Mouse (Mus musculus): Measurements from ENCODE around the gene Gm49776. TPM values are rescaled to one million over a fixed set of nuclear protein-coding genes. Genes with fewer than 3 reads are reported as not detected.

The Gm49776 gene
- polyA plus RNA-seq, 1 experiment from 2014 or later = not detected

- H3K36me3 ChIP-seq (ENCODE audit: insufficient read depth, low read length) = peaks cover 47% of the 10 kb centered on the region
- peak overlapping the region; percentile 81; the same call in 1 of the 2 replicates for H3K4me3 ChIP-seq (ENCODE audit: low read length)
- no peaks in the 10 kb centered on the region for H3K27me3 ChIP-seq (ENCODE audit: insufficient read depth, low read length)
- no peaks in the 10 kb centered on the region for H3K9me3 ChIP-seq (ENCODE audit: low read length)
- H3K9ac ChIP-seq (replicated peaks; ENCODE audit: low read length) = peak overlapping the region; percentile 87
- ATAC-seq (ENCODE audit: low FRiP score, low TSS enrichment) = no peak
- H3K4me2 ChIP-seq (replicated peaks; ENCODE audit: low read depth, low read length) = peak overlapping the region; percentile 70
- 59% methylated on average over 10 of the region's 10 CpGs for WGBS
- no peak overlapping the region for H3K27ac ChIP-seq (ENCODE audit: low read length)
- peaks cover 32% of the 10 kb centered on the region for H3K4me1 ChIP-seq (ENCODE audit: insufficient read depth, low read length)
Measured at GRCm38 (mm10) chr16:18250828-18251790, 7.0 kb downstream of the Gm49776 start.

DNA sequence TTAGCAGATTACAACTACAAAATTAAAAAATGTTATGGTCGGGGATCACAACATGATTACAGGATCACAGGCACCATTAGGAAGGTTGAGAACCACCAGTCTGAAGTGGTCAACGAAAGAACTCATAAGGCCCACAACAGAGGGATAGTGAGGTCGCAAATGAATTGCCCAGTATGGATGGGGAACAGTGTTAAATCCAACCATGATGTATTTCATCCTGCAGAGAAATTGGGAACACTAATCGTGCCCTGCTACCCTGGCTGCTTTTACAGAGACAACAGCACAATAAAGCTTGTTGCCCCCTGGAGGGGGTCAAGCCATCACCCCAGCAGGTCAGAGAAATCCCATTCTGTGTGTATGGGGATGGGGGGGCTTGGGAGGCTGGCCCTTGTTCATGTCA lies 7.9 kb downstream of the Gm49776 start:
- ATAC-seq (ENCODE audit: low FRiP score, low TSS enrichment) = no peak
- H3K36me3 ChIP-seq (ENCODE audit: insufficient read depth, low read length) = peaks cover 49% of the 10 kb centered on the region
- peak overlapping the region; percentile 87 for H3K9ac ChIP-seq (replicated peaks; ENCODE audit: low read length)
- H3K27me3 ChIP-seq (ENCODE audit: insufficient read depth, low read length) = no peaks in the 10 kb centered on the region
- H3K4me3 ChIP-seq (ENCODE audit: low read length) = peak overlapping the region; percentile 81
- 68% methylated on average over 4 of the region's 4 CpGs for WGBS
- peaks cover 33% of the 10 kb centered on the region for H3K4me1 ChIP-seq (ENCODE audit: insufficient read depth, low read length)
- H3K27ac ChIP-seq (ENCODE audit: low read length) = no peak overlapping the region
- H3K9me3 ChIP-seq (ENCODE audit: low read length) = no peaks in the 10 kb centered on the region
- peak overlapping the region; percentile 70 for H3K4me2 ChIP-seq (replicated peaks; ENCODE audit: low read depth, low read length)

GRCm38 (mm10) chr16:18249364-18249967 lies 8.7 kb downstream of the Gm49776 start:
- WGBS = 4% methylated on average over 27 of the region's 27 CpGs
- peaks cover 55% of the 10 kb centered on the region for H3K36me3 ChIP-seq (ENCODE audit: insufficient read depth, low read length)
- no peaks in the 10 kb centered on the region for H3K9me3 ChIP-seq (ENCODE audit: low read length)
- no peaks in the 10 kb centered on the region for H3K27me3 ChIP-seq (ENCODE audit: insufficient read depth, low read length)
- peak overlapping the region; percentile 70 for H3K4me2 ChIP-seq (replicated peaks; ENCODE audit: low read depth, low read length)
- peaks cover 33% of the 10 kb centered on the region for H3K4me1 ChIP-seq (ENCODE audit: insufficient read depth, low read length)
- ATAC-seq (ENCODE audit: low FRiP score, low TSS enrichment) = peak; percentile 20
- H3K27ac ChIP-seq (ENCODE audit: low read length) = peak overlapping the region; percentile 94
- H3K9ac ChIP-seq (replicated peaks; ENCODE audit: low read length) = peak overlapping the region; percentile 87
- peak overlapping the region; percentile 81 for H3K4me3 ChIP-seq (ENCODE audit: low read length)

GRCm38 (mm10) chr16:18248433-18249363 lies 9.4 kb downstream of the Gm49776 start, which contains the start of the genes Trmt2a and Ranbp1:
Gene Trmt2a (plus strand): TSS chr16:18248679.
Gene Ranbp1 (minus strand): TSS chr16:18248732.
- H3K4me3 ChIP-seq (ENCODE audit: low read length) = peak within 1 kb of the TSS; percentile 81
- peaks cover 55% of the 10 kb centered on the region for H3K36me3 ChIP-seq (ENCODE audit: insufficient read depth, low read length)
- no peaks in the 10 kb centered on the region for H3K9me3 ChIP-seq (ENCODE audit: low read length)
- peak within 1 kb of the TSS; percentile 94 for H3K27ac ChIP-seq (ENCODE audit: low read length)
- H3K9ac ChIP-seq (replicated peaks; ENCODE audit: low read length) = peak within 1 kb of the TSS; percentile 93
- H3K4me1 ChIP-seq (ENCODE audit: insufficient read depth, low read length) = peaks cover 33% of the 10 kb centered on the region
- H3K4me2 ChIP-seq (replicated peaks; ENCODE audit: low read depth, low read length) = peak within 1 kb of the TSS; percentile 70
- no peaks in the 10 kb centered on the region for H3K27me3 ChIP-seq (ENCODE audit: insufficient read depth, low read length)
- ATAC-seq (ENCODE audit: low FRiP score, low TSS enrichment) = peak; percentile 97
- under 1% methylated on average over 100 of the region's 102 CpGs for WGBS

DNA sequence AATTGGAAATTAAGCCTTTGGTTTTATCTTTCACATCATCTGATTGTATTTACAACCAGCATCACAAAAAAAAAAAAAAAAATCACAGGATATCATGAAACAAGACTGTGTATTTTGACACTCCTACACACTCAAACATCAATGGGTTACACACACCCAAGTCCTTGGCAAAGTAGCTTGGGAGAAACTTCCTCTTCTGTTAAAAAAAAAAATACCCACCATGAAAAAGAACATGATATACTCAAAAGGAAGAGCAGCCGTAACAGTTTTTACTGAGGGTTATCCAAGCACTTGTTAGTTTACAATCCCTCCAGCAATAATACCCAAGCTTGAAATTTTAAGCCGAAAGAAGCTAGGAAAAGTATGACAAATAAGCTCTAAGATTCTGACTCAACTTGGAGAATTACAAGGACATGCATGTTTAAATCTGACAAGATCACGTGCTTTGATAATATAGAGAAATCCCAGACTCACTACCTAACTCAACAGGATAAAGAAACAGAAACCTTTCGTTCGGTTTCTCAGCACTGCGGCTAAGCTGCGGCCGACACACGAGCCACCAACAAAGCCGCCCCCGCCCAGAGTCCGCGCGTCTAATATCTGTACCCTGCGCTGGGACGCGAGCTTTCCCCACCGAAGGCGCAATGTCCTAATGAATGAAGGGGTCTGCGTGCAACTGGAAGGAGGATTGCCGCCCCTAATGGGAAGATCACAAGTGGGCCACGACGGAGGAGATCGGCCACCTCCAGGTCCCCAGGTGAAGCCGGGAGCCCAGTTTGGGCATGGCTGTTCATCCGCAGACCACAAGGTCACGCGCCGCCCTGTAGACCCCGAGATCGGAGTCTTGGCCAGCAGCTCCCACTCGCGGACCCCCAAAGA lies 10.4 kb downstream of the Gm49776 start:
- Histone ChIP-seq H3K9me3 (ENCODE audit: low read length) (no peaks in the 10 kb centered on the region), H3K36me3 (ENCODE audit: insufficient read depth, low read length) (peaks cover 55% of the 10 kb centered on the region), H3K27ac (ENCODE audit: low read length) (peak overlapping the region; percentile 83), H3K4me1 (ENCODE audit: insufficient read depth, low read length) (peaks cover 33% of the 10 kb centered on the region), H3K4me3 (ENCODE audit: low read length) (peak overlapping the region; percentile 81), H3K9ac (replicated peaks; ENCODE audit: low read length) (peak overlapping the region; percentile 93), H3K27me3 (ENCODE audit: insufficient read depth, low read length) (no peaks in the 10 kb centered on the region), H3K4me2 (replicated peaks; ENCODE audit: low read depth, low read length) (peak overlapping the region; percentile 63)
- ATAC-seq (ENCODE audit: low FRiP score, low TSS enrichment) = no peak
- WGBS = under 1% methylated on average over 33 of the region's 33 CpGs

DNA sequence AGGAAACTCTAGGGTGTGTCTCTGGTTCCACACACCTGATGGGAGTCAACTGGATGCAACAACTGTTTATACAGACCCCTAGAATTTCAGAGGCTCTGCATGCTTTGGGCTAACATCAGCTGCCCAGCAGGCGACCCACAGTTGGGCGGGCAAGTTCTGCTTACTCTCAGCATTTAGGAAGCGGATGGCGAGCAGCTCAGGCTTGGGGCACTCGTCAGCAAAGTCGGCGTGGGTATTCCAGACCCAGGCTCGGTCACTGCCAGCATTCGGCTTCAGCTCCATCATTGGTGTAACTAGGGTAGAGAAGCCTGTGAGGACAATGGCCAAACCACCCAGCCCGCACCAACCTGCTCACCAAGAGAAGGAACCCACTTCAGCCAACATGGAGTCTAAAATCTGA lies 16.5 kb downstream of the Gm49776 start:
- no peak overlapping the region for H3K4me3 ChIP-seq (ENCODE audit: low read length)
- no peaks in the 10 kb centered on the region for H3K27me3 ChIP-seq (ENCODE audit: insufficient read depth, low read length)
- H3K9me3 ChIP-seq (ENCODE audit: low read length) = no peaks in the 10 kb centered on the region
- ATAC-seq (ENCODE audit: low FRiP score, low TSS enrichment) = no peak
- WGBS = 94% methylated on average over 10 of the region's 10 CpGs
- no peak overlapping the region for H3K27ac ChIP-seq (ENCODE audit: low read length)
- no peak overlapping the region for H3K4me2 ChIP-seq (replicated peaks; ENCODE audit: low read depth, low read length)
- peaks cover 6% of the 10 kb centered on the region for H3K4me1 ChIP-seq (ENCODE audit: insufficient read depth, low read length)
- no peak overlapping the region for H3K9ac ChIP-seq (replicated peaks; ENCODE audit: low read length)
- H3K36me3 ChIP-seq (ENCODE audit: insufficient read depth, low read length) = peaks cover 81% of the 10 kb centered on the region

DNA sequence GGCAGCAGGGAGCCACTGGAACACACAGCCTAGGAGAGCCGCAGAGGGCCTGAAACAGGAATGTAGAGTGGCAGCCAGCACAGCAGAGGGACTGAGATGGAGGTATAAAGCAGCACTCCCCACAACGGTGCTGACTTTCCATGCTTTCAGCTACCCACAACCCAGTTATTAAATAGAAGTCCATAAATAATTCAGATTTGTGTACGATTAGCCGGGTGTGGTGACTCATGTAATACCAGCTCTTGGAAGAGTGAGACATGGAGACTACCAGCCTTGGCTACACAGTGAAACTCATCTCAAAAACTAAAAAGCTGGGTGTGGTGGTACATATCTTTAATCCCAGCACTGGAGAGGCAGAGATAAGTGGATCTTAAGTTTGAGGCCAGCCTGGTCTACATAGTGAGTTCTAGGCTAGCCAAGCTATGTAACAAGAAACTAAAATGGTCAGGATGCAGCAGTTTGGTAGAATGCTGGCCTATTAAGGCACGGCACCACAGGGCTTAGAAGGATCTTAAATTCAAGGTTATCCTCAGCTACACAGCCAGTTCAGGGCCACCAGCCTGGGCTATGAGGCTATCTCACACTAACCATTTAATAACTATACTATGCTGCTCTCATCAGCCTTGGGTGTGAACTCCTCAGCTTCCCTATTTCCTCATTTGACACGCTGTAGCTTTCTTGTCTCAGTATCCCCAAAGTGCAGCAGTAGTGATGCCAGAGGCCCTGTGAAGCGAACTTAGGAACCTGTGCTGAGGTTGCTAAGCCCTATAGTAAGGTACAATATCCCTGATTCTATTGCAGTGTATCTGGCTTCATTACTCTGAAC lies 21.2 kb downstream of the Gm49776 start:
- H3K4me1 ChIP-seq (ENCODE audit: insufficient read depth, low read length) = peaks cover 24% of the 10 kb centered on the region
- H3K36me3 ChIP-seq (ENCODE audit: insufficient read depth, low read length) = peaks cover 36% of the 10 kb centered on the region
- H3K9ac ChIP-seq (replicated peaks; ENCODE audit: low read length) = peak overlapping the region; percentile 91
- ATAC-seq (ENCODE audit: low FRiP score, low TSS enrichment) = no peak
- H3K27me3 ChIP-seq (ENCODE audit: insufficient read depth, low read length) = no peaks in the 10 kb centered on the region
- 72% methylated on average over 7 of the region's 7 CpGs for whole genome bisulfite sequencing
- H3K4me3 ChIP-seq (ENCODE audit: low read length) = no peak overlapping the region
- H3K4me2 ChIP-seq (replicated peaks; ENCODE audit: low read depth, low read length) = no peak overlapping the region
- H3K9me3 ChIP-seq (ENCODE audit: low read length) = no peaks in the 10 kb centered on the region
- peak overlapping the region; percentile 90; the same call in 1 of the 2 replicates for H3K27ac ChIP-seq (ENCODE audit: low read length)

DNA sequence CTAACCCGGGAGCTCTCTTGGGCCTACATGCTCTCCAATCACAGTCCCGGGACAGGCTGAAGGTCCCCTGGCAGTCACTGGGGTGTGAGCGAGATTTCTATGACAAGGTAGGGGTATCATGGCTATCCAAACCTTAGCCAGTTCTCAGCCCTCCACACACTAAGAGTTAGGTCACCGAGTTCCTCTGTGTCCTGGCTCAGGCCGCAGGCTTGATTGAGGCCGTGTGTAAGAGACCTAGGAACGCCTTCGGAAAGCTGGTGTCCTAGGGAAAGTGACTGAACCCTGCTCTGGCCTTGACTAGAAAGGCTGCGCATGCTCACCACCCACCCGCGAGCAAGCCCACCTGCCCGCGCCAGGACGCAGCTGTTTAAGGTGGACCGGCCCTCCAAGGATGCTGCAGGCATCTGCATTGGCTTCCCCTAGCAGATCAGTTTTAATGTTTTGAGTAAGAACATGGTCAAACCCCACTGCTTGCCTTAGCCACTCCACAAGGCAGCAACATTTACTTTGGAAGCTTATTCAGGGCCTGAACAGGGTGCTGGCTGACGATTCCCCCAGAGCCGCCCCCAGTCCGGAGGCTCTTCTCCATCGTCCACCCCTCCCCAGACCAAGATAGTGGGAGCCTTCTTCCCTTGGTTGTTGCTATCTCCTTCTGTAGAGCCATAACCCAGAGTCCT lies 22.6 kb downstream of the Gm49776 start:
- H3K9ac ChIP-seq (replicated peaks; ENCODE audit: low read length) = peak overlapping the region; percentile 91
- H3K36me3 ChIP-seq (ENCODE audit: insufficient read depth, low read length) = peaks cover 22% of the 10 kb centered on the region
- H3K4me3 ChIP-seq (ENCODE audit: low read length) = peak overlapping the region; percentile 85
- ATAC-seq (ENCODE audit: low FRiP score, low TSS enrichment) = peak; percentile 81
- peaks cover 24% of the 10 kb centered on the region for H3K4me1 ChIP-seq (ENCODE audit: insufficient read depth, low read length)
- no peaks in the 10 kb centered on the region for H3K27me3 ChIP-seq (ENCODE audit: insufficient read depth, low read length)
- H3K4me2 ChIP-seq (replicated peaks; ENCODE audit: low read depth, low read length) = peak overlapping the region; percentile 82
- WGBS = 2% methylated on average over 19 of the region's 19 CpGs
- no peaks in the 10 kb centered on the region for H3K9me3 ChIP-seq (ENCODE audit: low read length)
- H3K27ac ChIP-seq (ENCODE audit: low read length) = peak overlapping the region; percentile 90

Measured in kidney, embryonic 16.5 days (tissue).